Mouse (Mus musculus) gastrocnemius, postnatal 14 days (tissue): Measurements from ENCODE around the gene Rmnd5b. TPM values are rescaled to one million over a fixed set of nuclear protein-coding genes. Genes with fewer than 3 reads are reported as not detected.
"Not testable (repeated sequence)": the region's sequence is repeated elsewhere in the genome, so short reads cannot be mapped to it uniquely, and the experiment has no call there.

Experiments used
- DNase-seq: peaks from one replicate; pipeline ENCODE4 v3.0.0; 2021; ENCODE audit warnings: mixed read lengths
- intact Hi-C: fragments of 180-260 bp; cut with DNase I; formaldehyde crosslinking; loops from one replicate; pipeline ENCODE4 v1.15.1; 2025; ENCODE audit warnings: low total_unique reads
- total RNA-seq, 2 experiments: library from RNA; stranded (reverse); gene quantifications; 2 replicates each; pipeline ENCODE4 v1.2.3; 2021

Rmnd5b gene
- total RNA-seq, 2 experiments from 2014 or later: 11.8 to 13.3 TPM

DNA sequence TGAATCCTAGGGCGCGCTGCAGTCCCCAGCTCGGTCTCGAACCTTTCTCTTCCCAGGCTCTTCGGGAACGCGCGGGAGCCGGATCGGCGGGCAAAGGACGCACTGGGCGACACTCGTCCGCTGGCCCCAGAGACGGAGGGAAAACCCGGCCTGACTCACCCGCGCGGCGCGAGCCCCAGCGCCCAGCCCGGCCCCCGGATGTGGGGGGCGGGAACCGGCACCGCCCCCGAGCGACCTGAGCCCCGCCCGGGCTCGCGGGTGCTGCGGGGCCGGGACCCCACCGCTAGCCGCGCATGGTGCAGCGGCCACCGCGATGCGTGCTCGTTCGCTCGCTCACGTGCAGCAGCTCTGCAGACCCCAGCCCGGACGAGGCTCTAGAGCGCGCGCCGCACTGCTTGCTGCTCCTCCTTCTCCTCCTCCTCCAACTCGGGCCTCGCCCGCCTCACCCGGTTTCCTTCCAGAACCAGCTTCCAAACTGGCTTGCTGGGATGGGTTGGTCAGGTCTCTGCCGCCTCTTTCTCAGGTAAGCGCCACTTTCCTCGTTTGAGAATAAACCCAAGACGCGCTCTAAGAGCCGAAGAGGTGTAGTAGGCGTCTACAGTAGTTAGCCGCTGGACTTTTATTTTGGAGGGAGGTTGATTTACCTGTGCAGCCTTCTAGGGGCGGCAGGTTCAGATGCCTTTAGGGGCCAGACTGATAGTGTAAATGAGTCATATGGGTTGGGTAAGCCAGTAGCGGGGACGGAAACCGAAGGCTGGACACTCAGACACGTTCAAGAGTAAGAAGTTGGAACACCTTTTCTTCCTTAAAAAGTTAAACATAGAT is 15.2 kb upstream of the Rmnd5b start, which contains the start of the genes N4bp3 and D930048N14Rik:
Gene N4bp3 (minus strand): TSS at position 152 of the 825 bp plus-strand sequence.
Gene D930048N14Rik (plus strand): TSS at position 264 of the 825 bp plus-strand sequence.
- DNase-seq: peak; percentile 73
- intact Hi-C loops: no loop called here

DNA sequence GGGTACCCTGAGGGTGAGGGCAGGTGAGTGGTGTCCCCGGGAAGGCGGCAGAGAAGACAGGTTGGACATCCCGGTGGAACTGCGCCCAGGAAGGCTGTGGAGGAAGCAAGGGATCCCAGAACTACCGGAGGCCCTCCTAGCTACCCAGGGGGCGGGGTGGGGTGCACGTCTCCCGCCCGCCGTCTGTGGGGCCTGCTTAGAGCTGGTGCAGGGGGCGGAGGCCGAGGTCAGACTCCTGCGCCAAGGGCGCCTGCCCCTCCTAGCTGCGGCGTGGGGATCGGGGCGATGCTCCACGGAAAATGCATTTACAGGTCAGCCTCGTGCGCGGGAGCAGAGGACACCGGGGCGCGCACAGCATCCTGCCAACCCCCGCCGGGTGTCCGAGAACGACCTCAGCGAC is 14.6 kb upstream of the Rmnd5b start:
- no peak for DNase-seq
- intact Hi-C loops: no loop called here

DNA sequence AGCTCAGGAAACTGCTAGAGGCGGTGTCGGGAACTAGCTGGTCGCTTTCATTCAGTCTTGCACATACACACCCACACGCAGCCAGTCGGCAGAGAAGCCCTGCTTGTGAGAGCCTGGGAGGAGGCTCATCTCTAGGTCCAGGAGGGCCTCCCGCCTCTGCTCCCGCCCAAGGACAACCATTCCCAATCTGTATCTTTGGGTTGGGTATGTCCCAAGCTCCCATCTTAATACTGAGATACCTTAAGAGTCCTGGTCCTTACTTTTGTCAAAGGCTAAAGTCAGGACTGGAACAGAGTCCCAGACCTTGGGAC is 14.1 kb upstream of the Rmnd5b start:
- no peak for DNase-seq
- intact Hi-C loops: no loop called here

DNA sequence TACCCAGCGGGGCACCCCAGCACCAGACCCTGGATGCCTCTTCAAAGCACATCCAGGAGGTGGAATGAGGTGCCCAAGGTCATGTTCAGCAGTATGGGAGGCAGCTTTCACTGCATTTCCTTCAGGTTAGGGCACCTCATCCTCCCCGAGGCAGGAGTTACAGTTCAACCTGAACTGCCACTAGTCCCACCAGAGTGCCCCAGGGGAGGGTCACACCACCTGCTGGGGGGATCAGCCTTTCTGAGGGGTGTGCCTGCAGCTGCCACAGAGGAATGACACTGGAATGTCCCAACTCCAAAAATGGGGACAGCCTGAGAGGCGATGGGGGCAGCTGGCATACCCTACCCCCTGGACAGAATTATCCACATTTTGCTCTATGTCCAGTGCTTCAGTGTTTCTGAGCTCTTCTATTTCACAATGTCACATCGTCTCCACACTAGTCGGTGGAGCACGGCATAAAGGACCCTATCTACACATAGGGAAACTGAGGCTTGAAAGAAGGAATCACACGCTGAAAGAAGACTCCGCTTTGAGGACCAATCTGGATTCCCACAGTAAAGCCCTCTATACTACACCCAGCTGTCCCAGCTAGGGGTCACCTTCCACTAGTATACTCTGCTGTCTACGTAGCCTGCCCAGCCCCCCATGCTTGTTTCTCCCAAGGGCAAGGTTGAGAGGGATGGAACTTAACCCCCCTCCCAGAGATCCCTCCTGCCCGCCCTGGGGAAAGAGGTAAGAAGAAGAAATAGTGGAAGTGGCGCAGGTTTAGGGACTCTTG is 13.6 kb upstream of the Rmnd5b start:
- intact Hi-C loops: no loop called here
- no peak for DNase-seq

DNA sequence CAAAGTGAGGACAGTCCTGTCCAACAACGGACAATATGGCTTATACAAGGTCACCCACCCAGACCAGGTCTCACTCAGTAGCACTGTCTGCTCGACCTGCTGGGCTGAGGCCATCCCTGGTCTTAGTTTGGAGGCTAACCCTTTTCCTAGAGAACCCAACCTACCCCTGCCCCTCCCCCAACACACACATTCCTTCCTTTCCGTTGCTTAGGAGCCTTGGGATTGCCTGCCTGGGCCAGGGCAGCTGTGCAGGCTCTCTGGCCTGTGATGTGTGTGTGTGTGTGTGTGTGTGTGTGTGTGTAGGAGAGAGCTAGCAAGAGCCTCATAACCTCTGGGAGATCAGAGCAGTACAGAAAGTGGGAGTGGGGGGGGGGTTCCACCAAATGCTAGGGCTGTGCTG is 12.9 kb upstream of the Rmnd5b start:
- intact Hi-C loops: no loop called here
- DNase-seq: no peak

DNA sequence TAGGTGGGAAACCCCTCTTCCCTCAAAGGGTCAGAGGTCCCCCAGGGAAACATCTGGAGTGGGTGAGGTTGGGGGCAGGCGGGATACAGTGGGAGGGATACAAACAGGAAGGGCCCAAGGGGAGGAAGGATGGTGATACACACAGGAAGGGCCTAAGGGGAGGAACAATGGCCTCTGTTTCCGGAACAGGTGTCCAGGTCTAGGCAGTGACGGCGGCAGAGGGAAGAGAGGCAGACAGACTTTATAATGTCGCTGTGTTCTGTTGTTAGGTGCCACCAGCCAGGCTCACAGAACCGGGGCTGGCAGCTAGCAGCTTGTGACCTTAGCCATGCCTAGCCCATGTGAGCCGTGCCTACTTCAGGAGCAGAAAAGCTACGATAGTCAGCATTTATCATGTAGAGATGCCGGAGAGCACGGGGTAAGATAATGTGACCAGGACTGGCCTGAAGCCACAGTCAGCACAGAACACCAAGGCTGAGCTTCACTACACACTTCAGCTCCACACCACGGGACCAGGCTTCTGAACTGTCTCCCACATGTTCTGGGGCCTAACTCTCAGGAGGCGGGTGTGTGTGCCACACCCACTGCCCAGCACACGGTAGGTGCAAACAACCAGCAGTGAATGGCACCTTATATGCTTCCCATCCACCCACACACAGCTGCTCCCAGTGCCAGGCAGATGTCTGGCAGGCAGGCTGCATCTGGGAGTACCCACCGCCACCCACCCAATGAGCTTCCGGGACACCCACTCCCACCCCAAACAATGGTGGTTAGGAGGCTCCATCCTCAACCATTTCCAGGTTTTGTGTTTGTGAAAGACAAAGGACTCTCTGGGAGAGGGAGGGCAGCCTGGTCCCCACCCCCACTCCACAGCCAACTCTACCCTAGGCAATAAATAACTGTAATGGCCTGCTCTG is 11.3 kb upstream of the Rmnd5b start:
- no peak for DNase-seq
- intact Hi-C loops: no loop called here

DNA sequence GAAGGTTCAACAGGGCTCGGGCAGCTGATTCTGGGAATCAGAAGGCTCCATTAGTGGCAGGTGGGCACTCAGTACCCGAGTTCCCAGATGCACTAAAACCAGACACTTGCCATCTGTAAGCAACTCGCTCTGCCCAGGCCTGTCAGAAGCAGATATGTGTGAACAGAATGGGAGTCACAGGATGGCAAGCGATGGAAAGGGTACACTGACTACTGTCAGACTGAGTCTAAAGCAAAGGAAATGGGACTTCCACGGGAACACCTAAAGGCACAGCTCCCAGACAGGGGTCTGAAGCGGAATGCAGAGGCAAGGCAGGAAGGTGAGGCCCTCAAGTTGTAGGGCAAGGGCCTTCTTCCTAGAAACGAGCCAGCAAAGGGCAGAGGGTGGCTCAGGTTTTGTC is 10.5 kb upstream of the Rmnd5b start:
- no peak for DNase-seq
- intact Hi-C loops: no loop called here

DNA sequence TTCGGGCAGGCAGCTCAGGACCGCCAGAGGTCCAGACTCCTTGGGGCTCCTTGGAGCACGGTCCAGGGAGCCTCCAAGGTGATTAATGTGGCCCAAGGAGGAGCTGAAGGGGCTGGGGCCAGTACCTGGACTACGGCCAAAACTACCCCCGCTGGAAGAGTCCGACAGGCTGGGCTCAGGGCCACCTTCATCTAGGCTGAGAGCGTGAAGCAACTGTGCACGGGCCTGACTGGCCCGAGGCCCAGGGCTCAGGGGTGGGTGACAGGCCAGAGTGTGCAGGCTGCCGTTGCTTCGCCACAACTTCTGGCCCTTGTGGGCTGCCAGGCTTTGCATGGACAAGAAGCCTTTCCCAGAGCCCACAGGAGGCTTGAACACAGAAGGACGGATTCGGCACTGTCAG is 9.6 kb upstream of the Rmnd5b start:
- DNase-seq: no peak
- intact Hi-C loops: no loop called here

DNA sequence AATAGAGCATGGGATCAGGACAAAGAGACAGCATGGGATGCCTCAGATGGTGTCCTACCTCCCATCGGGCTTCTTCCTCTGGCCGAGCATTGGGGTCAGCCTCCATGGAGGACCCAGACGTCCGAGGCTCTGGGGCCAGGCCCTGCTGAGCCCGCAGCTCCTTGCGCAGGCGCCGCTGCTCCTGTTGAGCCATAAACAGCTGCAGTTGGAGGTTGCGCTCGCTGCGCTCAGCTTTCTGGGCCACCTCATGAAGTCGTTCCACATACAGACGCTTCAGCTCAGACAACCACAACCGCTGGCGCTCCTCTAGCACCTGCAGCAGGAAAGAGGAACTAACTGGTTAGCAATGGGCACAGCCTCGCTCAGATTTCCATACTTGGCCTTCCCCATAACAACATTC is 8.5 kb upstream of the Rmnd5b start:
- intact Hi-C loops: no loop called here
- DNase-seq: no peak

DNA sequence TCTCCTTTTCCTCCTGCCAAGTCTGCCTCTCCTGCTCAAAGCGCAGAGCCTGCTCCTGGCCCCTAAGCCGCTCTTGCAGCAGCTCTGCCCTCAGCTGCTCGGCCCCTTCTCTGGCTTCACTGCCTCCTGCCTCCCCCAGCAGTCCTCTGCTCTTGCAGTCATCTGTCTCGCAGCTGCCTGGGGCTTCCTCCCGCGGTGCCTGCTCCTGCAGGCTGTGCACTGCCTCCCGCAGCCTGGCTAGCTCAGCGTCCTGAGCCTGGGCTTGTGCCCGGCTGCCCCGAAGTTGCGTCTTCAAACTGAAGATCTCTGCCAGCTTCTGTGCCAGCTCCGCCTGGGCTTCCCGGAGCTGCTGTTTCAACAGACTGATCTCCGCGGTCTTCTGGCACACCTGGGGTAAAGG is 8.1 kb upstream of the Rmnd5b start:
- intact Hi-C loops: no loop called here
- DNase-seq: peak; percentile 53

DNA sequence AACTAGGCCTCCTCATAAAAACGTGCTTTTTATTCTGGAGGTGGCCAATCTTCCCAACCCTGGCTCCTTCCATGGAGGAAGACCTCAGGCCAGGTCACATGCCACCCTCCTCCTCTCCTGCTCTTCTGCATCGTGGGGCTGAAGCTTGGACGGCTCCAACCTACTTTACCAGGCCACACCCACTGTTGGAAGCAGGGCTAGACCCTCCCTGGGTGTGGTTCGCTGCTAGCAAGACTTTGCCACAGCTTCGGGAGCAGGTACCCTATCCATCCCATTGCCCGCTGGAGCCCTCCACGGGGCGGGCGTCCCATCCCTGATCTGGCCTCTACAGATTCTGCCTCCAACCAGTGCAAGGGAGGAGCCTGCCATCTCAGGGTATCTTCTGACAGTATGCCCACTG is 7.5 kb upstream of the Rmnd5b start:
- intact Hi-C loops: no loop called here
- no peak for DNase-seq

DNA sequence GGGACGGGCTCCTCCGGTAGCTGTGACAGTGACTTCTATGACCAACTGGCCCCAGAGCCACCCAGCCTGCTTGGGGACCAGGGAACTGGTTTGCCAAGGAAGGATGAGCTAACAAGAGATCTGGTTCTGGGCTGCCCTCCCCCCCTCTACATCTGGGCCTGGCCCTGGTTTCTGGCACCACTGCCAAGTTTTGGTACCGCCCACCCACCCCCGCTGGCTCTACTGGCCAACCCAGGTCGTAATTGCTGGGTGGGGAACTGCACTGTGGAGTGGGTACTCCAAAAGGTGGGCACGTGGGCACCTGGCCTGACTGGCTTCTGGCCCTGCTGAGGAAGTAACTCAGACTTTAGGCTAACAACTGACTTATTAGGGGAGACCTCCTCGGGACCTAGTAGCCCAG is 5.1 kb upstream of the Rmnd5b start:
- DNase-seq: no peak
- intact Hi-C loops: no loop called here

DNA sequence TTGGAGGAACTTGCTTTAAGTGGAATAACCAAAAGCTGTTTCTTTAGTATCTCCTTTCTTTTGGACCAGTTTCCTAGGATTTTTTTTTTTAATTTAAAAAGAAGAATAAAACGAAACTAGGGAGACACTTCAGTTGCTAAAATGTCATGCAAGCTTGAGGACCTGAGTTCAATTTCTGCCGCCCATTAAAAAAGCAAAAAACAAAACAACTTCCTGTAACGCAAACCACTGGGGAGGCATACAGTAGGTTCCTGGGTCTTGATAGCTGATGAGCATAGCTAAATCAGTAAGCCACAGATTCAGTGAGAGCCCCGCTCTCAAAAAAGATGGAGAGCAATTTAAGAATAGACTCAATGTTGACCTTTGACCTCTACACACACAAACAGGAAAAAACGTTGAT is 2.8 kb upstream of the Rmnd5b start:
- intact Hi-C loops: no loop called here
- no peak for DNase-seq

DNA sequence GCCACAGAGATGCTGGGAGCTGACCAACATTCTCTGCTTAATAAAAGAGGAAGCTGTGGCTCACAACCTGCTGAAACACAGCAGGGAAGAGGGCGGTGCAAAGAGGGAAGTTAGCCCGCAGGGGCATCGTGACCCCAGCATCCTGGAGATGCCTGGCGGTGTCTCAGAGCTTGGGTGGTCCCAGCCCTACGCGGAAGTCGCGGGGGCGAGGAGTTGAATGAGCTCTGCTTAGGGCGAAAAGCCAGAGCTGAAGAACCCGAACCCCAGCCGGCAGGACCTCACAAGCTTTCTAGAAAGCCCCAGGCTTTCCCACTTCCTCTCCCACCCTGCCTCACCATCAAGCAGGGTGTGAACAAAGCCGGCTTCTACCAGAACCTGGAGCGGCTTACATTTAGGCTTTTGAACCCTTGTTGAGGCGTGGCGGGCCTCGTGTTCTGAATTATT is 2.3 kb upstream of the Rmnd5b start:
- no peak for DNase-seq
- intact Hi-C loops: no loop called here

DNA sequence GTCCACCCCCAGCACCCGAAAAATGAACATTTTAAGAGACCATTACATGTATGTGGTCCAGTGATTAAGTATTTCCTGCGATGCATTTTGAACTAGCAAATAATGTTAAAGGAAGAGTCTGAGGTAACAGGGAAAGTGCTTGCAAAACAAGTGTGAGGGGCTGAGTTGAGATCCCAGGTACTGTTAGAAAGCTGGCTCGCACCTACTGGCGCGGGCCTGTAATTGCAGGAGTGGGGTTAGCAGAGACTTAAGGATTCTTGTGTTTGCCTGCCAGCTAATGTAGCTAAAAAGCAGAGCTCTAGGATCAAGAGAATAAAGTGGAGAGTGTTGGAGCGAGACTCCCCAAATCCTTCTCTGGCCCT is 608 bp upstream of the Rmnd5b start:
- DNase-seq: no peak
- intact Hi-C loops: no loop called here

DNA sequence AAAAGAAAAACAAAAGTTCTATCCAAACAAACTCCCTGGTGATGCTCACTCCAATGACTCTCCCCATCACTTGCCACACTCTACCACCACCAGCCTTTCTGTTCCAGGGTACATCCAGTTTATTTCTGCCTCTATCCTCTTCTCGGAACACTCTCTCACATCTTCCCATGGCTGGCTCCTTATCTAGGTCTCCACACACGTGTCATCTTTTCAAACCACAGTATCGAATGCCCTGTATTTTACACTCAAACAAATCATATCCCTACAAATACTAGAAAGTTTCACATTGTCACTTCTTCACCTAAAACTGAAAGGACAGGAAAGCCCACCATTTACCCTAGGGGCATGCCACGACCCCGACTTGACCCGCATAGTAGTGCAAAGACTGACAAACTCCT is 570 bp downstream of the Rmnd5b start:
- DNase-seq: no peak
- intact Hi-C loops: no loop called here

DNA sequence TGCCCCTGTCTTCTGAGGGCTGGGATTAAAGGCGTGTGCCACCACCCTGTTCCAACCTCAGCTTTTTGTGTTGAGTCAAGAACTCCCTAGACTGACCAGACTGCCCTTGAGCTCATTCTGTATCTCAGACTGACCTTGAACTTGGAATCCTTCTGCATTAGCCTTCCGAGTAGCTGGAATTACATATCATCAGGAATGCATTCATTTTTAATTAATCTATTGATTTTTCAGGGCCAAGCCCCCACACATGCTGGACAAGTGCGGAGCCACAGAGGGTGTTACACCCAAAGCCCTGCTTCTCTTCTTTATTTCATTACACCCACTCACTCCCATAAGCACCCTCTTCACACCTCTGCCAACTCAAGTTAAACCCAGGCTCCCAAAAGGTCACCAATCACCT is 2.0 kb downstream of the Rmnd5b start:
- intact Hi-C loops: no loop called here

DNA sequence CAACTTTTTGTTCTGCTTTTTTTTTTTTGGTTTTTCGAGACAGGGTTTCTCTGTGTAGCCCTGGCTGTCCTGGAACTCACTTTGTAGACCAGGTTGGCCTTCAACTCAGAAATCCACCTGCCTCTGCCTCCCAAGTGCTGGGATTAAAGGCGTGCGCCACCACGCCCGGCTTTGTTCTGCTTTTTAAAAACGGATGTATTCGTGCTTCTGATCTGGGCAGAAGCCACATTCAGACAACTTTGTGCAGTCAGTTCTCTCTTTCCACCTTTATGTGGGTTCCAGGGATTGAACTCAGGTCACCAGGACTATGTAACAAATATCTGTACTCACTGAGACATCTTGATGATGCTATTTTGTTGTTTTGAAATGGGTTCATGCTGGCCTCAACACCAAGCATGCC is 2.5 kb downstream of the Rmnd5b start:
- intact Hi-C loops, DNase-seq: not testable (repeated sequence)

More for the DNA sequence above, 2.0 kb downstream of the Rmnd5b start:
- no peak for DNase-seq

DNA sequence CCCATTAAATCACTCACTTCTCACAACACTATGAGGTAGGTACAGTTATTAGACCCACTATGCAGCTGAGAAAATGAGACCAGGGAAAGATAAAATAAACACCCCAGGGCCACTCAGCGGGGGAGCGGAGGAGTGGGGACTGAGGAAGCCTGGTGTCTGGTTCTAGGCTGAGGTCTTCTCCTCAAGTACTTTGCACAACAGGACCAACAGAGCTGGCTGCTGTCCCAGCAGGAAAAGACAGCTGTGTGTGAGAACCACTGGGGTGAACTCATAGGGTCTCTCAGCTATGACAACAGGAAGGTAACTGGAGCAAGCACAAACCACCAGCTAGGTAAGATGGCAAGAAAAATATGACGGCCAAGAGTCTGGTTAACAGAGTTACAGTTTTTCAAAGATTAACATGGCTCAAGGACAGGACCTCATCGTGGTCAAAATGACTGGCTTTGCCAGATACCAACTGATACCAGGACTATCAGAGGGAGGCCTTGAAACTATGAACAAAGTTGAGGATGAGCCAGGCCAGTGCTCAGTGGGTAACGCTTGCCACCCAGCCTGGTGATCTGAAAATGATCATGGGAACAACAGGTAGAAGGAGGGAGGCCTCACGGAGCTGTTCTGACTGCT is 3.5 kb downstream of the Rmnd5b start:
- DNase-seq: no peak
- intact Hi-C loops: no loop called here
